Mouse (Mus musculus) Muller cell, postnatal 12 days (primary cell): ENCODE results near the gene Ubr4.

ENCODE experiments used
- DNase-seq: peaks from one replicate; pipeline ENCODE4 v3.0.0-alpha.2; 2015; ENCODE audit errors: inconsistent ontology term

Gene Ubr4

GRCm38 (mm10) chr4:139535719-139536118 is 183.3 kb downstream of the Ubr4 start:
- DNase-seq = no peak

DNA sequence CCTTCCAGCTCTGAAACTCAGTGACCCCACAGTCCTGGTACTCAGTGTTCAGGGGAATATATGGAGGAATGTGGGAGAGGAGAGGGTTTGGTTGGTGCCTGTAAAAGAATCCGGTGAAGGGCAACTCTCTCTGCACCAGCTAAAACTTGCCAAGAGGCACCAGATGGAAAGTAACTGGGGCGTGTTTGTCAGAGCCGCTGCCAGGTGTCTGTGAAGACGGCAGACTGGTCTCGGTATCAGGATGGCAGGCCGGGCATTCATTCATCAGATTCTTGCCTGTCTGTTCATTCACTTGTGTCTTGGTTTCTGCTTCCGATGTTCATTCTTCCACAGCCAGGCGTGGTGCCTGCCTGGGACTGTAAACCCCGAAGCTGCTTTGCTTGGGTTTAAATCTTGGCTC is 184.3 kb downstream of the Ubr4 start:
- DNase-seq = peak; percentile 73
